Mouse (Mus musculus) bone marrow macrophage, adult 2 months (primary cell): ENCODE data around the gene Cyld.

Source experiments
- CTCF ChIP-seq: IDR thresholded peaks from 2 replicates; pipeline ENCODE4 v1.5.1; 2012; ENCODE audit warnings: low read depth, mild to moderate bottlenecking, low read length, moderate library complexity
- POLR2A ChIP-seq: IDR thresholded peaks from 2 replicates; pipeline ENCODE4 v1.6.1; 2012; ENCODE audit warnings: mild to moderate bottlenecking, low read depth, low read length, borderline replicate concordance

DNA sequence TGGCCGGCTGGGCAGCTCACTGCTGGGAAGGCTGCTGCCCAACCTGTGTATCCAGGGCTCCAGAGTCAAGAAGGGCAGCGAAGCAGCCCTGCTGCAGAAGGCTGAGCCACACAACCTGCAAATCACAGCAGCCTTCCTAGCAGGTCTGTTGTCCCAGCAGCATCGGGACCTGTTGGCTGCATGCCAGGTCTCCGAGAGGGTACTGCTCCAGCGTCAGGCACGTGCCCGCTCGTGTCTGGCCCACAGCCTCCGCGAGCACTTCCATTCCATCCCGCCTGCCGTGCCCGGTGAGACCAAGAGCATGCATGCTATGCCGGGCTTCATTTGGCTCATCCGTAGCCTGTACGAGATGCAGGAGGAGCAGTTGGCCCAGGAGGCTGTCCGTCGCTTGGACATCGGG is 31.9 kb upstream of the Cyld start:
- TF ChIP-seq CTCF = no peak
- TF ChIP-seq POLR2A = no peak
